Mouse (Mus musculus) myocyte (in vitro differentiated cells): ENCODE results near the gene Tpm1.

Source experiments
- E2F4 ChIP-seq: IDR thresholded peaks from one replicate; pipeline ENCODE4 v1.6.1; 2011; ENCODE audit warnings: mild to moderate bottlenecking, control low read depth, moderate library complexity; ENCODE audit not compliant: insufficient read depth
- MAX ChIP-seq: IDR thresholded peaks from one replicate; pipeline ENCODE4 v1.6.1; 2011; ENCODE audit warnings: low read depth, mild to moderate bottlenecking, control low read depth
- MYOD1 ChIP-seq, 3 experiments: IDR thresholded peaks; one replicate each; pipeline ENCODE4 v1.6.1; 2011; ENCODE audit warnings: control low read depth in 2 of 3, low read depth in 2 of 3, mild to moderate bottlenecking in 2 of 3, moderate library complexity in 1 of 3; ENCODE audit not compliant: insufficient read length in 2 of 3, control insufficient read depth in 1 of 3
- POLR2A ChIP-seq: IDR thresholded peaks from one replicate; pipeline ENCODE4 v1.6.1; 2011; ENCODE audit warnings: low read depth, mild to moderate bottlenecking, control low read depth, moderate library complexity; ENCODE audit not compliant: insufficient read length
- POLR2AphosphoS2 ChIP-seq: IDR thresholded peaks from one replicate; pipeline ENCODE4 v1.6.1; 2011; ENCODE audit warnings: low read depth, control low read depth; ENCODE audit not compliant: insufficient read length
- REST ChIP-seq: IDR thresholded peaks from one replicate; pipeline ENCODE4 v1.6.1; 2011; ENCODE audit warnings: mild to moderate bottlenecking, control low read depth, moderate library complexity; ENCODE audit not compliant: insufficient read depth, insufficient read length
- SRF ChIP-seq: IDR thresholded peaks from one replicate; pipeline ENCODE4 v1.6.1; 2011; ENCODE audit warnings: low read depth; ENCODE audit not compliant: control insufficient read depth, insufficient read length
- TCF12 ChIP-seq: IDR thresholded peaks from one replicate; pipeline ENCODE4 v1.6.1; 2011; ENCODE audit warnings: mild to moderate bottlenecking, control low read depth; ENCODE audit not compliant: poor library complexity, insufficient read depth, severe bottlenecking
- USF1 ChIP-seq: IDR thresholded peaks from one replicate; pipeline ENCODE4 v1.6.1; 2011; ENCODE audit warnings: low read depth, mild to moderate bottlenecking, control low read depth, moderate library complexity

- TF ChIP-seq USF1 (no peak), POLR2A (no peak), SRF (no peak), POLR2AphosphoS2 (no peak), MAX (no peak), E2F4 (no peak), REST (no peak), TCF12 (no peak), MYOD1 (IDR thresholded peaks at IDR 0.05; ENCODE audit: control insufficient read depth in 1 of 3, insufficient read length in 2 of 3, low read depth in 2 of 3) (no peak)
Measured at GRCm38 (mm10) chr9:67066616-67067015, 17.4 kb upstream of the Tpm1 start.
